Mouse (Mus musculus) erythroblast, embryonic 14.5 days (primary cell): ENCODE measurements around the gene Neurog3. TPM values are rescaled to one million over a fixed set of nuclear protein-coding genes. Genes with fewer than 3 reads are reported as not detected.

ENCODE experiments used
- H3K27me3 ChIP-seq: 2 replicates; pipeline ENCODE4 v1.6.1; 2012; ENCODE audit warnings: inconsistent platforms; ENCODE audit not compliant: control insufficient read depth
- H3K36me3 ChIP-seq: 2 replicates; pipeline ENCODE4 v1.6.1; 2012; ENCODE audit warnings: mild to moderate bottlenecking, inconsistent platforms; ENCODE audit not compliant: control insufficient read depth
- H3K4me1 ChIP-seq: 2 replicates; pipeline ENCODE4 v1.6.1; 2012; ENCODE audit warnings: inconsistent platforms; ENCODE audit not compliant: control insufficient read depth
- H3K4me3 ChIP-seq: replicated peaks from 2 replicates; pipeline ENCODE3; 2012; ENCODE audit warnings: moderate library complexity, mild to moderate bottlenecking, inconsistent platforms
- H3K9me3 ChIP-seq: 2 replicates; pipeline ENCODE4 v1.6.1; 2012; ENCODE audit warnings: low read length, inconsistent platforms, mixed read lengths; ENCODE audit not compliant: control insufficient read depth
- GATA1 ChIP-seq: IDR thresholded peaks from 2 replicates; pipeline ENCODE4 v1.6.1; 2012; ENCODE audit warnings: low read length, inconsistent platforms, mixed read lengths
- TAL1 ChIP-seq: IDR thresholded peaks from 3 replicates; pipeline ENCODE4 v1.6.1; 2012; ENCODE audit warnings: low read length, inconsistent platforms, mixed read lengths
- polyA plus RNA-seq: library from polyadenylated mRNA; stranded (reverse); fragments of >175 nt; gene quantifications from 2 replicates; pipeline ENCODE4 v1.2.3, GENCODE M21; 2012

The Neurog3 gene
- polyA plus RNA-seq, 1 experiment: not detected

- Histone ChIP-seq H3K4me1 (no peaks in the 10 kb centered on the region), H3K4me3 (no peak overlapping the region), H3K27me3 (no peaks in the 10 kb centered on the region), H3K36me3 (no peaks in the 10 kb centered on the region), H3K9me3 (no peaks in the 10 kb centered on the region)
- no peak for TF ChIP-seq TAL1
- TF ChIP-seq GATA1: no peak
Observed at GRCm38 (mm10) chr10:62101504-62102439, 31.1 kb upstream of the Neurog3 start.

- H3K4me3 ChIP-seq: no peak overlapping the region
- no peak for TF ChIP-seq TAL1
- TF ChIP-seq GATA1: no peak
- H3K4me1 ChIP-seq: no peaks in the 10 kb centered on the region
- H3K9me3 ChIP-seq: no peaks in the 10 kb centered on the region
- H3K27me3 ChIP-seq: peaks cover 12% of the 10 kb centered on the region
- no peaks in the 10 kb centered on the region for H3K36me3 ChIP-seq
Observed at GRCm38 (mm10) chr10:62104835-62105576, 27.9 kb upstream of the Neurog3 start.

DNA sequence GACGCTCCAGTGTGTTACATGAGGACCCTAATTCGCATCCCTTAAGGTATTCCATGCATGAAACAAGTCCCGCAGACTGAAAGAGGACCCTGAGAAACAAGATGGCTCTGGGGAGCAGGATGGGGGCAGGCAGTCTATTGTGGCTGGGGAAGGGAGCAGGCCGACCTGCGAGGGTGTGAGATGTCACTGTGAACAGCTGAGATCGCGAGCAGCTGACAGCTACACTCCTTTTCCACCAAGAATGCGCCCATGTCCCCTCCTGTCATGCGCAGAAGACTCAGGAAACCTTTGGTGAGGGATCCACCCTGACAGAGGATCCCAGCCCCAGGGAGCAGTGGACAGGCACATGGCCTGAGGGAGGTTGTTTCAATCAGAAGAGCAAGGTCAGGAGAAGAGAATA lies 25.8 kb upstream of the Neurog3 start:
- Histone ChIP-seq H3K36me3 (no peaks in the 10 kb centered on the region), H3K4me3 (no peak overlapping the region), H3K9me3 (no peaks in the 10 kb centered on the region), H3K4me1 (peaks cover 8% of the 10 kb centered on the region), H3K27me3 (peaks cover 28% of the 10 kb centered on the region)
- no peak for TF ChIP-seq TAL1
- TF ChIP-seq GATA1: no peak

- TF ChIP-seq GATA1 (no peak), TAL1 (no peak)
- Histone ChIP-seq H3K4me3 (peak overlapping the region; percentile 53), H3K4me1 (peaks cover 8% of the 10 kb centered on the region), H3K27me3 (peaks cover 28% of the 10 kb centered on the region), H3K9me3 (no peaks in the 10 kb centered on the region), H3K36me3 (no peaks in the 10 kb centered on the region)
Observed at GRCm38 (mm10) chr10:62110504-62111206, 22.2 kb upstream of the Neurog3 start.

- Histone ChIP-seq H3K36me3 (no peaks in the 10 kb centered on the region), H3K4me1 (peaks cover 8% of the 10 kb centered on the region), H3K9me3 (no peaks in the 10 kb centered on the region), H3K4me3 (no peak overlapping the region), H3K27me3 (peaks cover 28% of the 10 kb centered on the region)
- TF ChIP-seq GATA1: no peak
- no peak for TF ChIP-seq TAL1
Observed at GRCm38 (mm10) chr10:62111207-62111576, 21.7 kb upstream of the Neurog3 start.

DNA sequence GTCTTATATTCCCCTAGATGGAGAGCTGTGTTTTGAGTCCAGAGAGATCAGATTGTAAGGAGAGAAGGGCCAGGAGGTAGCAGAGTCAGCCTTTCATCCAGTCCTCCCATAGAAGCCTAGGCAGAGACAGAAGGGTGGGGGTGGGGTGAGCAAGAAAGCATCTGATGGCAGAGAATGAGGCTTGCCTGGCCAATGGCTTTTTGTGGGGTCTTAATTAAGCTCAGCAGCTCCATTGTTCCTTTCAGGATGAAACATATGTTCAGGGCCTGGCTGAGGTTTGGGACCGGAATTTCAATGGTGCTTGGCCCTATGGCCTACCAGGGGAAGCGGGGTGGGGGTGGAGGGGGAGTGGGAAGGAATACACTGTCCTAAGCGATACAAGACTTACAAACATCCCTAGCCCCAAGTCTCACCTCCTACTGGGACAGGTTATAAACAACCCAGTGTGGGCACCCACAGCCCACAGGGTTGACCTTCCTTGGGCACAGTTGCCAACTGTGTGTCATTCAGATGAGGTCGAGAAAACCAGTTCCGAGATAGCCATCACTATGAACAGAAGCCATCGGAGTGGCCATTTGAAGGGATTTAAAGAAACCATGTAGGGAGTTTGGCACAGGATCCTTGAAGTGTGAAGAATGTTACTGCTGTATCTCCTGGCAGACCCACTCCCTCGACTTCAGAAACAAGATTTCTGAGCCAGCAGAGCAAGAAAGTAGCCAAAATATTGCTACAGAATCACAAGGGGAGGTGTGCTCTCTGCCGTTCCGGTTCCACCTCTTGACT lies 18.8 kb upstream of the Neurog3 start:
- TF ChIP-seq GATA1 (no peak), TAL1 (no peak)
- peaks cover 8% of the 10 kb centered on the region for H3K4me1 ChIP-seq
- H3K27me3 ChIP-seq: peaks cover 25% of the 10 kb centered on the region
- H3K4me3 ChIP-seq: no peak overlapping the region
- no peaks in the 10 kb centered on the region for H3K9me3 ChIP-seq
- no peaks in the 10 kb centered on the region for H3K36me3 ChIP-seq

GRCm38 (mm10) chr10:62127137-62127536 lies 5.8 kb upstream of the Neurog3 start:
- no peaks in the 10 kb centered on the region for H3K4me1 ChIP-seq
- no peaks in the 10 kb centered on the region for H3K36me3 ChIP-seq
- peaks cover 44% of the 10 kb centered on the region for H3K27me3 ChIP-seq
- no peaks in the 10 kb centered on the region for H3K9me3 ChIP-seq
- TF ChIP-seq GATA1 (no peak), TAL1 (no peak)
- H3K4me3 ChIP-seq: no peak overlapping the region

DNA sequence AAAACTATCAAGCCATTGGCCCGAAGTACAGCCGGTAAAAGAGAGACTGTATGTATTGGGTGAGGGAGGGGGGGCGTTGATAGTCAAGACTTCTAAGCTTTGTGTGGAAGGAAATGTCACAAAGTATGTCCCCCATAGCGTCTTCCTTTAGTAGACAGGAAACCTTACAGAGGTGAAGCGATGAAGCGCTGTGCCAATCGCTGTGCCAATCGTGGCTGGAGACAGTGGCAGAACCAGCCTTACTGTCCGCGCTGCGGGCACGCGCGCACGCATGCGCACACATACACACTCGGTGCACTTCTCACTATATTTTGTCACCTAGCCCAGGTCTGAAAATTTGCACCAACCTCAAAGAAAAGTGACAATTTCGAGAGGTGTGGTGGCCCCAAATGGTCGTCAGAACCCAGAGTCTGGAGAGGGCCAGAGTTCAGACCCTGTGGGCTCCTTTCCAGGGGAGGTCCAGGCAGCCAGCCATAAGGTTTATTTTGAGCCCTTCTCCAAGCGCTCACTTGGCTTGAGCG lies 5.1 kb upstream of the Neurog3 start:
- H3K36me3 ChIP-seq: no peaks in the 10 kb centered on the region
- TF ChIP-seq GATA1: no peak
- TF ChIP-seq TAL1: no peak
- H3K27me3 ChIP-seq: peaks cover 50% of the 10 kb centered on the region
- no peaks in the 10 kb centered on the region for H3K9me3 ChIP-seq
- H3K4me3 ChIP-seq: no peak overlapping the region
- H3K4me1 ChIP-seq: no peaks in the 10 kb centered on the region
